Mouse (Mus musculus) stomach, postnatal 0 days (tissue): ENCODE results near the gene Cab39. TPM values are rescaled to one million over a fixed set of nuclear protein-coding genes. Genes with fewer than 3 reads are reported as not detected.

Experiments used
- ATAC-seq: fragments of 200-750 bp; cut with Nextera tagmentation; 2 replicates; pipeline ENCODE4 v1.8.0; 2017; ENCODE audit not compliant: low FRiP score, low TSS enrichment
- DNase-seq: peaks from one replicate; pipeline ENCODE4 v3.0.0-alpha.2; 2016; ENCODE audit warnings: low spot score
- H3K27ac ChIP-seq: fragments of 300-500 bp; sonication (generic); replicated peaks from 2 replicates; pipeline ENCODE4 v1.5.1; 2014; ENCODE audit warnings: mild to moderate bottlenecking, control low read depth
- H3K27me3 ChIP-seq: fragments of 300-500 bp; sonication (generic); 2 replicates; pipeline ENCODE4 v1.6.1; 2014; ENCODE audit warnings: low read length; ENCODE audit not compliant: control insufficient read depth, insufficient read depth
- H3K36me3 ChIP-seq: fragments of 300-500 bp; sonication (generic); 2 replicates; pipeline ENCODE4 v1.6.1; 2014; ENCODE audit warnings: low read length, mixed read lengths; ENCODE audit not compliant: control insufficient read depth, insufficient read depth
- H3K4me1 ChIP-seq: fragments of 300-500 bp; sonication (generic); replicated peaks from 2 replicates; pipeline ENCODE4 v1.6.1; 2014; ENCODE audit warnings: antibody characterized with exemption; ENCODE audit not compliant: control insufficient read depth, insufficient read depth
- H3K4me2 ChIP-seq: fragments of 300-500 bp; sonication (generic); replicated peaks from 2 replicates; pipeline ENCODE4 v1.6.1; 2014; ENCODE audit warnings: low read depth, mild to moderate bottlenecking, control low read depth, moderate library complexity
- H3K4me3 ChIP-seq: fragments of 300-500 bp; sonication (generic); 2 replicates; pipeline ENCODE4 v1.5.1; 2014; ENCODE audit warnings: low read depth, low read length, control low read depth
- H3K9ac ChIP-seq: fragments of 300-500 bp; sonication (generic); 2 replicates; pipeline ENCODE4 v1.6.1; 2014; ENCODE audit warnings: mild to moderate bottlenecking, low read length, control low read depth, mixed read lengths
- H3K9me3 ChIP-seq: fragments of 300-500 bp; sonication (generic); 2 replicates; pipeline ENCODE4 v1.6.1; 2016; ENCODE audit warnings: low read length; ENCODE audit not compliant: control insufficient read depth
- CTCF ChIP-seq: IDR thresholded peaks from 2 replicates; pipeline ENCODE4 v1.5.1; 2016; ENCODE audit warnings: antibody characterized with exemption, low read depth, mild to moderate bottlenecking, moderate library complexity
- EP300 ChIP-seq: optimal IDR thresholded peaks from 2 replicates; pipeline ENCODE3; 2016; ENCODE audit warnings: antibody characterized with exemption
- WGBS: fragments of 180-500 bp; shearing (Covaris S2); extraction: QIAGEN DNeasy Blood & Tissue Kit; methylation state at CpG from one replicate; pipeline ENCODE4 v1.1.7; 2014; 5-methylcytosine and 5-hydroxymethylcytosine counted together
- polyA plus RNA-seq: library from polyadenylated mRNA; unstranded; fragments of >200 nt; fragmentation: Nextera tagmentation; extraction: Ambion mirVana; gene quantifications from 2 replicates; pipeline ENCODE4 v1.2.1, GENCODE M21; 2015

Cab39 gene
- polyA plus RNA-seq = 29.0 and 33.3 TPM in 2 replicates

- Histone ChIP-seq H3K4me2 (peak within 1 kb of the TSS; percentile 75), H3K27ac (peak within 1 kb of the TSS; percentile 99), H3K27me3 (no peaks in the 10 kb centered on the region), H3K9me3 (no peaks in the 10 kb centered on the region), H3K9ac (peak within 1 kb of the TSS; percentile 99), H3K36me3 (no peaks in the 10 kb centered on the region), H3K4me3 (peak within 1 kb of the TSS; percentile 100), H3K4me1 (no peaks in the 10 kb centered on the region; the same call in 1 of the 2 replicates)
- TF ChIP-seq EP300 (no peak), CTCF (peak; percentile 78)
- under 1% methylated on average over 62 of the region's 118 CpGs for WGBS
- ATAC-seq (peak; percentile 85), DNase-seq (peak; percentile 90)
These were observed at the start of gene Cab39 for GRCm38 (mm10) chr1:85793208-85794105. TSS of gene Cab39 (plus strand) at chr1:85793441.

GRCm38 (mm10) chr1:85744539-85744938 is 48.7 kb upstream of the Cab39 start:
- TF ChIP-seq CTCF (no peak), EP300 (no peak)
- no peaks in the 10 kb centered on the region for H3K9me3 ChIP-seq
- no peaks in the 10 kb centered on the region for H3K27me3 ChIP-seq
- no peak overlapping the region for H3K4me2 ChIP-seq
- no peak for ATAC-seq
- WGBS = 77% methylated on average over 3 of the region's 3 CpGs
- DNase-seq = no peak
- H3K4me1 ChIP-seq = no peaks in the 10 kb centered on the region
- no peak overlapping the region for H3K9ac ChIP-seq
- no peaks in the 10 kb centered on the region for H3K36me3 ChIP-seq
- no peak overlapping the region for H3K4me3 ChIP-seq
- H3K27ac ChIP-seq = no peak overlapping the region

GRCm38 (mm10) chr1:85746511-85746910 is 46.7 kb upstream of the Cab39 start:
- H3K27me3 ChIP-seq = no peaks in the 10 kb centered on the region
- DNase-seq = no peak
- no peak overlapping the region for H3K27ac ChIP-seq
- no peaks in the 10 kb centered on the region for H3K4me1 ChIP-seq
- H3K4me3 ChIP-seq = no peak overlapping the region
- TF ChIP-seq EP300 (no peak), CTCF (no peak)
- no peak overlapping the region for H3K4me2 ChIP-seq
- no peak overlapping the region for H3K9ac ChIP-seq
- no peaks in the 10 kb centered on the region for H3K36me3 ChIP-seq
- no peak for ATAC-seq
- WGBS = 74% methylated on average over 5 of the region's 5 CpGs
- no peaks in the 10 kb centered on the region for H3K9me3 ChIP-seq

- Histone ChIP-seq H3K36me3 (no peaks in the 10 kb centered on the region), H3K9ac (no peak overlapping the region), H3K27ac (no peak overlapping the region), H3K9me3 (no peaks in the 10 kb centered on the region), H3K4me2 (no peak overlapping the region), H3K4me1 (no peaks in the 10 kb centered on the region; the same call in 1 of the 2 replicates), H3K27me3 (no peaks in the 10 kb centered on the region), H3K4me3 (no peak overlapping the region)
- ATAC-seq (no peak), DNase-seq (no peak)
- TF ChIP-seq EP300 (no peak), CTCF (no peak)
- WGBS = 85% methylated on average over 2 of the region's 2 CpGs
These were observed 43.4 kb upstream of the Cab39 start for GRCm38 (mm10) chr1:85749829-85750228.

GRCm38 (mm10) chr1:85750650-85751049 is 42.6 kb upstream of the Cab39 start:
- no peak overlapping the region for H3K27ac ChIP-seq
- no peak for TF ChIP-seq EP300
- TF ChIP-seq CTCF = no peak
- no peak overlapping the region for H3K4me3 ChIP-seq
- no peak overlapping the region for H3K4me2 ChIP-seq
- H3K27me3 ChIP-seq = no peaks in the 10 kb centered on the region
- DNase-seq = no peak
- H3K4me1 ChIP-seq = no peaks in the 10 kb centered on the region; the same call in 1 of the 2 replicates
- 89% methylated on average over 4 of the region's 4 CpGs for WGBS
- H3K9ac ChIP-seq = no peak overlapping the region
- no peaks in the 10 kb centered on the region for H3K9me3 ChIP-seq
- no peak for ATAC-seq
- no peaks in the 10 kb centered on the region for H3K36me3 ChIP-seq

- DNase-seq = no peak
- H3K9ac ChIP-seq = no peak overlapping the region
- ATAC-seq = peak; percentile 75
These were observed 41.7 kb upstream of the Cab39 start for GRCm38 (mm10) chr1:85751494-85751893.

More at GRCm38 (mm10) chr1:85751494-85751893, 41.7 kb upstream of the Cab39 start:
- no peak overlapping the region for H3K4me3 ChIP-seq
- H3K4me2 ChIP-seq = no peak overlapping the region
- 35% methylated on average over 6 of the region's 6 CpGs for WGBS
- no peak overlapping the region for H3K27ac ChIP-seq
- no peaks in the 10 kb centered on the region for H3K27me3 ChIP-seq
- no peaks in the 10 kb centered on the region for H3K9me3 ChIP-seq
- TF ChIP-seq CTCF (no peak), EP300 (no peak)
- no peaks in the 10 kb centered on the region; the same call in 1 of the 2 replicates for H3K4me1 ChIP-seq
- H3K36me3 ChIP-seq = no peaks in the 10 kb centered on the region
